Mouse (Mus musculus) stomach, embryonic 16.5 days (tissue): ENCODE measurements around the gene Homez. TPM values are rescaled to one million over a fixed set of nuclear protein-coding genes. Genes with fewer than 3 reads are reported as not detected.

Experiments used
- ATAC-seq: fragments of 200-750 bp; cut with Nextera tagmentation; 2 replicates; pipeline ENCODE4 v1.8.0; 2017; ENCODE audit warnings: moderate number of reproducible peaks, moderate TSS enrichment; ENCODE audit not compliant: insufficient read depth, low FRiP score
- H3K27ac ChIP-seq: fragments of 300-500 bp; sonication (generic); 2 replicates; pipeline ENCODE4 v1.5.1; 2014; ENCODE audit warnings: low read length
- H3K27me3 ChIP-seq: fragments of 300-500 bp; sonication (generic); 2 replicates; pipeline ENCODE4 v1.6.1; 2014; ENCODE audit warnings: low read length, control low read depth, mixed read lengths; ENCODE audit not compliant: control insufficient read depth, insufficient read depth
- H3K36me3 ChIP-seq: fragments of 300-500 bp; sonication (generic); 2 replicates; pipeline ENCODE4 v1.6.1; 2014; ENCODE audit warnings: low read length; ENCODE audit not compliant: control insufficient read depth, insufficient read depth
- H3K4me1 ChIP-seq: fragments of 300-500 bp; sonication (generic); 2 replicates; pipeline ENCODE4 v1.6.1; 2014; ENCODE audit warnings: low read length, control low read depth, mixed read lengths; ENCODE audit not compliant: control insufficient read depth, insufficient read depth
- H3K4me2 ChIP-seq: fragments of 300-500 bp; sonication (generic); 2 replicates; pipeline ENCODE4 v1.6.1; 2014; ENCODE audit warnings: low read depth, low read length, mixed read lengths
- H3K4me3 ChIP-seq: fragments of 300-500 bp; sonication (generic); replicated peaks from 2 replicates; pipeline ENCODE4 v1.5.1; 2014; ENCODE audit warnings: mild to moderate bottlenecking, low read length
- H3K9ac ChIP-seq: fragments of 300-500 bp; sonication (generic); 2 replicates; pipeline ENCODE4 v1.6.1; 2014; ENCODE audit warnings: low read length
- H3K9me3 ChIP-seq: fragments of 300-500 bp; sonication (generic); replicated peaks from 2 replicates; pipeline ENCODE4 v1.6.1; 2016; ENCODE audit warnings: low read length, control low read depth; ENCODE audit not compliant: control insufficient read depth
- WGBS: fragments of 180-500 bp; shearing (Covaris S2); extraction: QIAGEN DNeasy Blood & Tissue Kit; methylation state at CpG from one replicate; pipeline ENCODE4 v1.1.7; 2014; 5-methylcytosine and 5-hydroxymethylcytosine counted together
- polyA plus RNA-seq: library from polyadenylated mRNA; unstranded; fragments of >200 nt; fragmentation: Nextera tagmentation; extraction: Ambion mirVana; gene quantifications from 2 replicates; pipeline ENCODE4 v1.2.1, GENCODE M21; 2015

Gene Homez
- polyA plus RNA-seq, 1 experiment from 2014 or later = 8.6 TPM

DNA sequence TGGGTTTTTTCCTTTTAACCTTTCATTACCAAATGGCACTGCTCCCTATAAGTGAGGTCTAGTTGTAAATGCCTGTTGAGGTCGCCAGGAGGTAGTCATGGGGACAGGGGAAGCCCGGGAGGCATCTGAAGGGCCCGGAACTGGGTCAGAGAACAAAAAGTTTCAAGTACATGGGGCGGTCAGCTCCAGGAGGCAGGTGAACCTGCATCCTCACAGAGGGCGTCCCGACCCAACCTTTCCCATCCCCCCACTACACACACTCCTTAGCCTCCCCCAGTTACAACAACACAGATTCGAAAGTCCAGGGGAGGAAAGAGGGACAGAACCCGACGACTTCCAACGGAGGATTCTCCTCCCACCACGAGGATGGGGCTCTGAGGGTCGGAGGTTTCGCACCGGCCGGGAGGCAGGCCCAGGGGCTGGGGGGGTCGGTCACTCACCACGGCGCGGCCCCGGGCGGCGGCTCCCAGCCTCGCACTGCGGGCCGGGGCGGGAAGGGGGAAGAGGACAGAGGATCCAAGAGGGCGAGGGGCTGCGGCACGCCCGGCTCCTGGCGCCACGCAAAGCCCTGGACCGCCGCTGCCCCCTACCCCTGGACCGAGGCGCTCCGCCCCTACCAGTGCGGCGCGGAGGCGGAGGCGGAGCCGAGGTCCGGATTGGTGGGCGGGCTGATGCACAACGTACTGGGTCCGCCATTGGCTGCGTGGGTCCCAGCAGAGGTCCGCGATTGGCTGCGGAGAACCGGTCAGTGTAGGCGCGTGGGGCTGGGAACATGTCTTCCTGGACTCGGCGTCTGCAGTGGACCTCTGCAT, 7.1 kb downstream of the Homez start:
- no peaks in the 10 kb centered on the region for H3K9me3 ChIP-seq
- H3K27me3 ChIP-seq = no peaks in the 10 kb centered on the region
- peak overlapping the region; percentile 75 for H3K4me3 ChIP-seq
- H3K27ac ChIP-seq = peak overlapping the region; percentile 65; the same call in 1 of the 2 replicates
- peak overlapping the region; percentile 77 for H3K4me2 ChIP-seq
- H3K4me1 ChIP-seq = no peaks in the 10 kb centered on the region
- under 1% methylated on average over 48 of the region's 56 CpGs for WGBS
- H3K9ac ChIP-seq = peak overlapping the region; percentile 91
- ATAC-seq = peak; percentile 100
- no peaks in the 10 kb centered on the region for H3K36me3 ChIP-seq

DNA sequence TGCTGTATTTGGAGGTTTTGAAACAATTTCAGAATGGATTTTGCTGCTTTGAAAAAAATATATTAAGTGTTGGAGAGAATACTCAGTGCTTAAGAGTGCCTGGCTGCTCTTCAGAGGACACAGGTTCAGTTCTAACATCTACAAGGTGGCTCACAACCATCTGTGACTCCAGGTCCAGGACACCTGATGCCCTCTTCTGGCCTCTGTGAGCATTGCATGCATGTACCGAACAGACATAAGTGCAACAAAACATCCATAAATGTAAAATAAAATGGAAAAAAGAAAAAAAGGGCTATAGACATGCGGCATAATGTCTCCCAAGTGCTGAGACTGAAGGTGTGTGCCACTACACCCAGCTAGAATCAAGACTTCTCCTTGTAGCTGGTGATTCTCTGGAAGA, 10.2 kb downstream of the Homez start:
- no peaks in the 10 kb centered on the region for H3K27me3 ChIP-seq
- no peak overlapping the region for H3K27ac ChIP-seq
- no peak overlapping the region for H3K4me3 ChIP-seq
- H3K36me3 ChIP-seq = 0 out of 2 replicates have a peak, but pooled peaks cover 8% of the 10 kb centered on the region
- no peak overlapping the region for H3K4me2 ChIP-seq
- 50% methylated on average over 2 of the region's 2 CpGs for WGBS
- no peaks in the 10 kb centered on the region for H3K4me1 ChIP-seq
- ATAC-seq = no peak
- H3K9ac ChIP-seq = no peak overlapping the region
- no peaks in the 10 kb centered on the region for H3K9me3 ChIP-seq

DNA sequence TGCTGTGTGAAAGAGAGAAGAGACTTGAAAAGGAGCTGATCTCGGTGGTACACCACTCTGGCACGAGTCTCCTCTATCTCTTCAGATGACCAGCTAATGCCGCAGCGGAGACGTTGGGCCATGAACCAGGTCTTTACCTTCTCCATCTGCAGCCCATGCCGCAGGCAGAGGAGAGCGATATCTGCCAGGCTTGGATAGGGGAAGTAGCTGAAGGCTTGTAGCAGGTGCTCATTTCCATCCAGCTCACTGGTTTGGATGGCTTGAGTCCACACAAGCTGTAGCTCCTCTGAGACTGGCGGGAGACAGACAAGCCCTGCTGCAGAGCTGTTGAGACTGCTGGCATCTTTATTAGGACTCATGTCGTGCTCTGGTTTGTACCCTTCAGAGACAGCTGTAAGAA, 12.9 kb downstream of the Homez start:
- Histone ChIP-seq H3K27ac (no peak overlapping the region), H3K36me3 (0 out of 2 replicates have a peak, but pooled peaks cover 8% of the 10 kb centered on the region), H3K9ac (no peak overlapping the region), H3K4me1 (no peaks in the 10 kb centered on the region), H3K27me3 (no peaks in the 10 kb centered on the region), H3K9me3 (no peaks in the 10 kb centered on the region), H3K4me3 (no peak overlapping the region), H3K4me2 (no peak overlapping the region)
- WGBS = 89% methylated on average over 9 of the region's 9 CpGs
- ATAC-seq = no peak

DNA sequence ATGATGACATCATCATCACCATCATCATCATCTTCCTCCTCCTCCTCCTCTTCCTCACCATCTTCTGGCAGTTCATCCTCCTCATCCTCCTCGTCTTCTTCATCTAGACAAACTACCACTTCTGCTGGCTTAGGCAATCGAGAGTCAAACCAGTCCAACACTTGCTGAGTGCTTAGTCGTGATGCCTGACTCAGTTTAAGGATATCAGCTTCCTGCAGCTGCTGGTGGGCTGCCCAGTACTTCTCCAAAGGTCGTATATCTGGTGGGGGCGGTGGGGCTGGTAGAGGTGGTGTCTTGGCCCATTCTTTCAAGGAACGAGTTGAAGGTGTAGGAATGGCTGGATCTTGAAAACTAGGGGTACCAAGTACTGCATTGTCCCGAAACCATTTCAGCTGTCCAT, 14.1 kb downstream of the Homez start:
- H3K4me2 ChIP-seq = no peak overlapping the region
- H3K27ac ChIP-seq = no peak overlapping the region
- WGBS = 90% methylated on average over 7 of the region's 7 CpGs
- H3K9ac ChIP-seq = no peak overlapping the region
- ATAC-seq = no peak
- no peaks in the 10 kb centered on the region for H3K9me3 ChIP-seq
- no peaks in the 10 kb centered on the region for H3K4me1 ChIP-seq
- H3K4me3 ChIP-seq = no peak overlapping the region
- H3K27me3 ChIP-seq = no peaks in the 10 kb centered on the region
- H3K36me3 ChIP-seq = 0 out of 2 replicates have a peak, but pooled peaks cover 8% of the 10 kb centered on the region

DNA sequence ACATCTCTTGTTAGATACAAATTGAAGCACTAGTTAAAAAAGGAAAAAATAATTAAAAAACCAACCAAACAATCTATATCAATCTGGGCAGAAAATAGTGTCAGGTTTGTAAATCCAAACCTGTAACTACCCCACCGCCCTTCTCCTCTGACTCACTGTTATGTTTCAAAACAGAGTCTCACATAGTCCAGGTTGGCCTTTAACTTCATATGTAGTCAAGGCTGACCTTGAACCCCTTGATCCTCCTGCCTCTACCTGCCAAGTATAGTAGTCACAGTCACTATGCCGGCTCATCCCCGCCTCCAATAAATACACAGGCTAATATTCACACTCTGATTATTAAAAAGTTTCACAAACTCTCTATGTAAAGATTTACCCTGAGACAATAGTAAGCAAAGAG, 15.0 kb downstream of the Homez start:
- WGBS = 93% methylated on average over 3 of the region's 3 CpGs
- H3K9me3 ChIP-seq = no peaks in the 10 kb centered on the region
- no peak overlapping the region for H3K9ac ChIP-seq
- no peaks in the 10 kb centered on the region for H3K4me1 ChIP-seq
- no peak overlapping the region for H3K27ac ChIP-seq
- H3K27me3 ChIP-seq = no peaks in the 10 kb centered on the region
- H3K36me3 ChIP-seq = 0 out of 2 replicates have a peak, but pooled peaks cover 8% of the 10 kb centered on the region
- no peak for ATAC-seq
- no peak overlapping the region for H3K4me2 ChIP-seq
- no peak overlapping the region for H3K4me3 ChIP-seq

DNA sequence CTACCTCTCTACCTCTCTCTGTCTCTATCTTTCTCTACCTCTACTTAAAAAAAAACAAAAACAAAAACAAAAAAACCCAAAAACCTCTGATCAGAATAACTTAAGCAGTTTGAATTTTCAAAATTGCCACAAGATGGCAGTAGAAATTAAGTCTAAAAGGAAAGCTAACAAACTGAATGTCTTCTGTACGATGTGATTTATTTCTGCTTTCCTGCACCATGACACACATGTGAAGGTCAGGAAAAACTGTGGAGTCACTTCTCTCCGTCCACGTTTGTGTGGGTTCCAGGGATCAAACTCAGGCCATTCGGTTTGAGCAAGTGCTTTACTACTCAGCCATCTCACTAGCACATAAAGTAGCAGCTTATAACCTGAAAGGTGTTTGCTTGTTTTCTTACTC, 27.3 kb downstream of the Homez start:
- ATAC-seq = no peak
- WGBS = 1% methylated on average over 4 of the region's 4 CpGs
- H3K36me3 ChIP-seq = no peaks in the 10 kb centered on the region
- no peak overlapping the region for H3K4me3 ChIP-seq
- H3K4me2 ChIP-seq = no peak overlapping the region
- no peaks in the 10 kb centered on the region for H3K27me3 ChIP-seq
- no peak overlapping the region for H3K27ac ChIP-seq
- no peaks in the 10 kb centered on the region for H3K9me3 ChIP-seq
- no peak overlapping the region for H3K9ac ChIP-seq
- no peaks in the 10 kb centered on the region for H3K4me1 ChIP-seq

DNA sequence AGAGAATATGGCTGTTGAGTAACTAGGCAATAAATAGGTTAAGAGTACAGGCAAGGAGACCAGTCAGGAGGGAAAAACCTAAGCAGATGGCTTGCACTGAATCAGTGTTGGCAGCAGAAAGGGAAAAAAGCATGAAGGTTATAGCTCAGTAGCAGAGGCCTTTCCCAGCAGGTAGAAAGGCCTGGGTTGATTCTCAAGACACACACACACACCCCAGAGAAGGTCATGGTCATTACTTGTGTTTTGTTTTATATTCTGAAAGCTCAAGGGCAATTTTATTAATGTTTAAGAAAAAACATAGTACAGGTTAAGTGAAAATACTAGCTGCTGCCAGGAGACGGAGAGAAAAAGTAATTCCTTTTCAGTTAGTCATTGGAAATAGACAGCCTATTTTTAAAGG, 47.0 kb downstream of the Homez start:
- Histone ChIP-seq H3K9ac (no peak overlapping the region), H3K4me2 (no peak overlapping the region), H3K4me1 (no peaks in the 10 kb centered on the region), H3K9me3 (no peaks in the 10 kb centered on the region), H3K36me3 (no peaks in the 10 kb centered on the region), H3K27me3 (no peaks in the 10 kb centered on the region), H3K27ac (no peak overlapping the region), H3K4me3 (no peak overlapping the region)
- 66% methylated on average over 1 of the region's 1 CpGs for WGBS
- ATAC-seq = no peak

DNA sequence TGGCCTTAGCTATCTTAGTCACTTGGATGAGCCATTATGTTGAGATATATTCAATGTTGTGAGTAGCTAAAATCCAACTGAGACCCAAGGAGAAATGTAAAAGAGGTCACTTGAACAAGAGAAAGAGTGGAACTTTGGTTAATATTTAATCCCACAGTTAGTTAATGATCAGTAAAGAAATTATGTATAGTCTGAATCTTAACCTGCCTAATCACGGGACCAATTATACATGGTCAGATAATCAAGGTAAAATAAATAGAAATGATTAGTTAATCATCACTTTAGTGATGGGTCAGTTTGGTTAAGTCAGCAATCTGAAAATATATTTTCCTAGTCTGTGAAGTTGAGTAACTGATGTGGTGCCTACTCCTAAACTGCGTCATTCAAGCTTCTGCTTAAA, 48.5 kb downstream of the Homez start:
- H3K27ac ChIP-seq = no peak overlapping the region
- H3K4me1 ChIP-seq = no peaks in the 10 kb centered on the region
- no peak overlapping the region for H3K9ac ChIP-seq
- no peak overlapping the region for H3K4me3 ChIP-seq
- H3K9me3 ChIP-seq = no peaks in the 10 kb centered on the region
- no peak for ATAC-seq
- H3K27me3 ChIP-seq = no peaks in the 10 kb centered on the region
- H3K4me2 ChIP-seq = no peak overlapping the region
- H3K36me3 ChIP-seq = no peaks in the 10 kb centered on the region
- 66% methylated on average over 2 of the region's 2 CpGs for WGBS

DNA sequence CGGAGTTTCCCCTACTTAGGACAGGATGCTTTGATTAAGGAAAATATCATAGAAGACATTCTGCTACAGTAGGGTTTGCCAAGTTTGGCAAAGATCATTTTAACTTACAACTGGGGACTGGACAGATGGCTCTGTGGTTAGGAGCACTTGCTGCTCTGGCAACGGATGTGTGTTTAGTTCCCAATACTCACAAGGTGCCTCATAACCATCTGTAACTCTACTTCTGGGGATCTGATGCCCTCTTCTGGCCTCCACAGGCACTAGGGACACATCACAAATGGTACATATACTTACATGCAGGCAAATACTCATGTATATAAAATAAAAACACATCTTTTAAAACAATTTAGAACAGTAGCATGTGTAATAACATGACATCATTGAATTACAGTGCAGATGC, 53.0 kb downstream of the Homez start:
- no peaks in the 10 kb centered on the region for H3K9me3 ChIP-seq
- H3K27me3 ChIP-seq = no peaks in the 10 kb centered on the region
- 52% methylated on average over 2 of the region's 2 CpGs for WGBS
- H3K9ac ChIP-seq = no peak overlapping the region
- H3K27ac ChIP-seq = no peak overlapping the region
- no peaks in the 10 kb centered on the region for H3K36me3 ChIP-seq
- H3K4me2 ChIP-seq = no peak overlapping the region
- no peak for ATAC-seq
- H3K4me3 ChIP-seq = no peak overlapping the region
- no peaks in the 10 kb centered on the region for H3K4me1 ChIP-seq
